Mouse (Mus musculus): ENCODE results near the gene Btbd9. TPM values are rescaled to one million over a fixed set of nuclear protein-coding genes. Genes with fewer than 3 reads are reported as not detected.

Gene Btbd9
- total and polyA plus RNA-seq, 3 experiments = 24.7 to 33.8 TPM; not detected in 1

DNA sequence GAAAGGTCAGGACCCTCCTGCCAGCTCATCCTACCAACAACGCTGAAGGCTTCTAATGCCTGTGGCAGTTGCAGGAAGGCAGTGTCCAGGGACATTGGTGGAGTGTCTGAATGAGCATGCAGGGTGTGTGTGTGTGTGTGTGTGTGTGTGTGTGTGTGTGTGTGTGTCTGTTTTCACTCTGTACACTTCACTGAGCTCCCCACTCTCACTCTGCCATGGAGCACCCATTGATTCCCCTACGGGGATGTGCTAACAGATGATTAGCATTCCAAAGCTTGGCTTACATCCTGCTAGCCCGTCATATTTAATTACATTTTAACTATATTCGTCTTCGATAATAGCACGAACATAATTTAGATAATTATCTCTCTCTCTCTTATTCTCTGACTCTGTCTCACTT is 339.7 kb downstream of the Btbd9 start:
- no peak for DNase-seq (ENCODE audit: low read depth, low spot score)
- TF ChIP-seq GATA1 (IDR thresholded peaks at IDR 0.05; ENCODE audit: low read depth, low read length) = no peak
- no peak for TF ChIP-seq ZC3H11A (IDR thresholded peaks at IDR 0.05; ENCODE audit: low read depth, low read length)
- no peak for TF ChIP-seq POLR2AphosphoS2 (IDR thresholded peaks at IDR 0.05; ENCODE audit: low read length)
- no peak for TF ChIP-seq SMC3 (IDR thresholded peaks at IDR 0.05; ENCODE audit: low read depth, low read length)
- TF ChIP-seq MEF2A (IDR thresholded peaks at IDR 0.05; ENCODE audit: extremely low read depth, insufficient replicate concordance, low read depth, low read length, poor library complexity, severe bottlenecking) = no peak
- no peak for TF ChIP-seq EP300 (IDR thresholded peaks at IDR 0.05; ENCODE audit: low read depth in 1 of 2, low read length in 2 of 2)
- no peak for TF ChIP-seq USF2 (IDR thresholded peaks at IDR 0.05; ENCODE audit: borderline replicate concordance in 1 of 2, insufficient read depth in 1 of 2, low read depth in 1 of 2, low read length in 2 of 2)
- TF ChIP-seq KAT2A (conservative IDR thresholded peaks at IDR 0.05; ENCODE audit: low read depth, low read length) = no peak
- TF ChIP-seq NELFE (IDR thresholded peaks at IDR 0.05; ENCODE audit: low read depth, low read length) = no peak
- TF ChIP-seq TBP (IDR thresholded peaks at IDR 0.05; ENCODE audit: low read depth, low read length) = no peak
- no peak for TF ChIP-seq TCF12 (IDR thresholded peaks at IDR 0.05; ENCODE audit: low read depth, low read length)
- Histone ChIP-seq H3K9me3 (replicated peaks; ENCODE audit: insufficient read depth, low read length) (no peaks in the 10 kb centered on the region), H3K27me3 (ENCODE audit: control insufficient read depth in 1 of 2, insufficient read depth in 2 of 2, low read length in 2 of 2) (no peaks in the 10 kb centered on the region), H3K27ac (ENCODE audit: control insufficient read depth, low read depth, low read length) (no peak overlapping the region), H3K4me3 (ENCODE audit: control insufficient read depth in 1 of 2, insufficient read depth in 1 of 2, low read depth in 2 of 2, low read length in 2 of 2) (no peak overlapping the region), H3K9ac (ENCODE audit: control insufficient read depth, low read depth, low read length, poor library complexity, severe bottlenecking) (no peak overlapping the region), H3K4me1 (ENCODE audit: control insufficient read depth in 1 of 2, insufficient read depth in 2 of 2, low read length in 2 of 2) (no peaks in the 10 kb centered on the region), H3K79me2 (ENCODE audit: control insufficient read depth, insufficient read depth, low read length, poor library complexity) (no peaks in the 10 kb centered on the region), H3K36me3 (ENCODE audit: control insufficient read depth in 1 of 2, insufficient read depth in 2 of 2, low read length in 2 of 2) (no peaks in the 10 kb centered on the region)

DNA sequence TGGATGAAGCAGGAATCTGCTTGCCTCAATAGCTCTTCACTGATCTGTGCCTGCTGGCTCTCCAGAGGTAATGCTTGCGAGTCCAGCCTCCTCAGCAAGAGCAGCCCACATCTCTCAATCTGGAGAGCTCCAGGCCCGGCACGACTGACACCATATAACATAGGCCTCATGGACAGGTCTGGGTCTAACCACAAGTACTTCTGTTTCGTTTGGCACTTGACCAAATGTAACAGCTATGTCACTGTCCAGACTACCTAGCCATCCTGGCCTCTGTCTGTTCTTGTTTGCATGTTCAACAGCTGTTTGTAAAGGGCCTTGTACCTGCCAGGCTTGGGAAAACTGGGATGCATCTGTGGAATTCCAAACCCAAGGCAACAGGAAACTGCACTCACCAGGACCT is 340.9 kb downstream of the Btbd9 start:
- Histone ChIP-seq H3K9me3 (replicated peaks; ENCODE audit: insufficient read depth, low read length) (no peaks in the 10 kb centered on the region), H3K36me3 (ENCODE audit: control insufficient read depth in 1 of 2, insufficient read depth in 2 of 2, low read length in 2 of 2) (no peaks in the 10 kb centered on the region), H3K27me3 (ENCODE audit: control insufficient read depth in 1 of 2, insufficient read depth in 2 of 2, low read length in 2 of 2) (no peaks in the 10 kb centered on the region), H3K4me1 (ENCODE audit: control insufficient read depth in 1 of 2, insufficient read depth in 2 of 2, low read length in 2 of 2) (no peaks in the 10 kb centered on the region), H3K27ac (ENCODE audit: control insufficient read depth, low read depth, low read length) (no peak overlapping the region), H3K9ac (ENCODE audit: control insufficient read depth, low read depth, low read length, poor library complexity, severe bottlenecking) (no peak overlapping the region), H3K79me2 (ENCODE audit: control insufficient read depth, insufficient read depth, low read length, poor library complexity) (no peaks in the 10 kb centered on the region), H3K4me3 (ENCODE audit: control insufficient read depth in 1 of 2, insufficient read depth in 1 of 2, low read depth in 2 of 2, low read length in 2 of 2) (no peak overlapping the region)
- TF ChIP-seq TBP (IDR thresholded peaks at IDR 0.05; ENCODE audit: low read depth, low read length) (no peak), EP300 (IDR thresholded peaks at IDR 0.05; ENCODE audit: low read depth in 1 of 2, low read length in 2 of 2) (no peak), MAX (IDR thresholded peaks at IDR 0.05; ENCODE audit: low read length) (no peak), E2F4 (IDR thresholded peaks at IDR 0.05; ENCODE audit: borderline replicate concordance, low read depth, low read length) (no peak), TCF12 (IDR thresholded peaks at IDR 0.05; ENCODE audit: low read depth, low read length) (no peak), POLR2A (IDR thresholded peaks at IDR 0.05; ENCODE audit: control insufficient read depth in 1 of 2, insufficient read depth in 1 of 2, low read depth in 1 of 2, low read length in 2 of 2, poor library complexity in 1 of 2) (no peak), USF1 (IDR thresholded peaks at IDR 0.05; ENCODE audit: low read depth, low read length) (no peak), ELF1 (IDR thresholded peaks at IDR 0.05; ENCODE audit: low read depth, low read length) (no peak), GABPA (IDR thresholded peaks at IDR 0.05; ENCODE audit: low read depth, low read length) (no peak), MAZ (IDR thresholded peaks at IDR 0.05; ENCODE audit: low read depth, low read length) (no peak), CHD1 (IDR thresholded peaks at IDR 0.05; ENCODE audit: low read depth, low read length) (no peak), SIN3A (IDR thresholded peaks at IDR 0.05; ENCODE audit: low read length) (no peak), GATA1 (IDR thresholded peaks at IDR 0.05; ENCODE audit: low read depth, low read length) (no peak), KAT2A (conservative IDR thresholded peaks at IDR 0.05; ENCODE audit: low read depth, low read length) (no peak), NELFE (IDR thresholded peaks at IDR 0.05; ENCODE audit: low read depth, low read length) (no peak)
- DNase-seq (ENCODE audit: low read depth, low spot score) = no peak

Data from MEL (cell line).